ENCODE assay signal across 20 mouse cellular contexts in the genomic region with DNA sequence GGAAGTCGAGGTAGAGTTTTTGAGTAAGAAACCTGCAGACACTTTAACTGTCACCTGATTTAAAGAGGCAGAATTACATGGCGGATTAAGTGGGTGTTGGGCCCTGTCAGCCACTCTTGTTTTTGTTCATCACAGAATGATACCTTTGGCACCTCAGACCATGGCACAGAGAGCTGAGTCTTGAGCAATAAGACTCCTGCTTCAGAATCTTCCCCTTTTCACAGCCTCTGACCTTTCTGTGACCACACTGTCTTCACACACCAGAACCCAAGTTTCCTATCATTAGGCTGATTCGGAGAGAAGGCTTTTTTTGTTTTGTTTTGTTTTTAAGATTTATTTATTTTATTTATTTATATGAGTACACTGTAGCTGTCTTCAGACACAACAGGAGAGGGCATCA.
DNase-seq lines count a peak whose midpoint lies in the region; ATAC-seq lines count a peak whose summit lies in the region.
"Had no signal": no experiment of that assay in that cellular context is flagged by ENCODE, and none has a peak within 500 bp of the region (broad histone marks: within the 10 kb centered on the region; RNA-seq: fewer than 3 reads in every experiment).

No protein-coding gene starts in this region.

- no peak for ATAC-seq in midbrain, embryonic 11.5 days (ENCODE audit: low FRiP score)
- no peak for ATAC-seq in midbrain, embryonic 13.5 days
- peak; percentile 89 for ATAC-seq in granulocyte monocyte progenitor cell, adult 5-6 weeks (replicated peaks; ENCODE audit: poor library complexity, severe bottlenecking)
- ATAC-seq in megakaryocyte progenitor cell, adult 5-6 weeks (replicated peaks; ENCODE audit: poor library complexity) = peak; percentile 72; the same call in 1 of the 2 replicates
- ATAC-seq: forebrain, embryonic 13.5 days; forebrain, embryonic 15.5 days had no signal

- peak; percentile 70 for DNase-seq in midbrain, embryonic 11.5 days (ENCODE audit: low spot score, missing footprints)
- DNase-seq in thymus, postnatal 0 days (ENCODE audit: low spot score) = no peak
- DNase-seq in right cerebral cortex, postnatal 36 days (ENCODE audit: low spot score in 2 of 2) = no peak
- DNase-seq in retina, embryonic 14.5 days (ENCODE audit: low spot score) = no peak
- DNase-seq: adrenal gland, adult 2 months; adrenal gland, postnatal 10 days; adrenal gland, postnatal 25 days; cerebellum, adult 11 months; cerebellum, adult 18-20 months; cerebellum, adult 8-10 months; cerebellum, adult 9-11 months; cerebellum, postnatal 14 days; cerebellum, postnatal 36 days had no signal

- H3K4me2 ChIP-seq in midbrain, embryonic 11.5 days = no peak overlapping the region
- no peak overlapping the region for H3K4me2 ChIP-seq in midbrain, embryonic 13.5 days (replicated peaks)
- H3K4me2 ChIP-seq: embryonic facial prominence, embryonic 12.5 days; forebrain, embryonic 13.5 days; forebrain, embryonic 15.5 days had no signal

- no peak overlapping the region for H3K4me3 ChIP-seq in midbrain, embryonic 11.5 days (ENCODE audit: low read depth, low read length)
- H3K4me3 ChIP-seq in midbrain, embryonic 13.5 days (replicated peaks) = no peak overlapping the region
- H3K4me3 ChIP-seq: embryonic facial prominence, embryonic 10.5 days; embryonic facial prominence, embryonic 12.5 days; forebrain, embryonic 13.5 days; forebrain, embryonic 15.5 days had no signal

- H3K27me3 ChIP-seq in midbrain, embryonic 11.5 days (ENCODE audit: control insufficient read depth, insufficient read depth, low read length) = no peaks in the 10 kb centered on the region
- 0 out of 2 replicates have a peak, but pooled peaks cover 3% of the 10 kb centered on the region for H3K27me3 ChIP-seq in midbrain, embryonic 13.5 days
- H3K27me3 ChIP-seq: embryonic facial prominence, embryonic 12.5 days; forebrain, embryonic 13.5 days; forebrain, embryonic 15.5 days had no signal

- 0 out of 2 replicates have a peak, but pooled peaks cover 4% of the 10 kb centered on the region for H3K4me1 ChIP-seq in midbrain, embryonic 11.5 days (ENCODE audit: control insufficient read depth, insufficient read depth, low read length)
- H3K4me1 ChIP-seq in midbrain, embryonic 13.5 days (replicated peaks) = peaks cover 14% of the 10 kb centered on the region
- H3K4me1 ChIP-seq: embryonic facial prominence, embryonic 12.5 days had no signal

- no peak overlapping the region for H3K27ac ChIP-seq in midbrain, embryonic 11.5 days (ENCODE audit: low read depth, low read length)
- no peak overlapping the region for H3K27ac ChIP-seq in midbrain, embryonic 13.5 days
- H3K27ac ChIP-seq: embryonic facial prominence, embryonic 10.5 days; embryonic facial prominence, embryonic 12.5 days; forebrain, embryonic 13.5 days; forebrain, embryonic 15.5 days had no signal

- no peaks in the 10 kb centered on the region for H3K36me3 ChIP-seq in midbrain, embryonic 11.5 days (ENCODE audit: control insufficient read depth, insufficient read depth, low read length)
- H3K36me3 ChIP-seq in midbrain, embryonic 13.5 days = no peaks in the 10 kb centered on the region
- H3K36me3 ChIP-seq: embryonic facial prominence, embryonic 10.5 days; embryonic facial prominence, embryonic 12.5 days; forebrain, embryonic 15.5 days had no signal

- no peaks in the 10 kb centered on the region for H3K9me3 ChIP-seq in midbrain, embryonic 11.5 days (ENCODE audit: control insufficient read depth, low read length)
- no peaks in the 10 kb centered on the region for H3K9me3 ChIP-seq in midbrain, embryonic 13.5 days
- H3K9me3 ChIP-seq: embryonic facial prominence, embryonic 10.5 days; embryonic facial prominence, embryonic 12.5 days; forebrain, embryonic 13.5 days; forebrain, embryonic 15.5 days had no signal

- WGBS in midbrain, embryonic 11.5 days = 79% methylated on average over 3 of the region's 3 CpGs
- 81% methylated on average over 3 of the region's 3 CpGs for WGBS in midbrain, embryonic 13.5 days

- no peak overlapping the region for H3K9ac ChIP-seq in midbrain, embryonic 11.5 days (ENCODE audit: low read length)
- no peak overlapping the region for H3K9ac ChIP-seq in midbrain, embryonic 13.5 days (replicated peaks)
- H3K9ac ChIP-seq: embryonic facial prominence, embryonic 12.5 days; forebrain, embryonic 13.5 days; forebrain, embryonic 15.5 days had no signal

Comparison
In these comparisons a context has a peak if more than half of its experiments do, and no peak if none do; other contexts are left out.
1. ATAC-seq: peak in granulocyte monocyte progenitor cell, adult 5-6 weeks (single experiment) and megakaryocyte progenitor cell, adult 5-6 weeks (single experiment); none in midbrain, embryonic 11.5 days (single experiment) and midbrain, embryonic 13.5 days (single experiment).